Mouse (Mus musculus): ENCODE measurements at regions not wholly inside any gene's neighbourhood (a gene's known extent, or its start where the extent isn't known, plus 50 kb on each side); places are given as distances from the start of the nearest gene placed in this dataset.

DNA sequence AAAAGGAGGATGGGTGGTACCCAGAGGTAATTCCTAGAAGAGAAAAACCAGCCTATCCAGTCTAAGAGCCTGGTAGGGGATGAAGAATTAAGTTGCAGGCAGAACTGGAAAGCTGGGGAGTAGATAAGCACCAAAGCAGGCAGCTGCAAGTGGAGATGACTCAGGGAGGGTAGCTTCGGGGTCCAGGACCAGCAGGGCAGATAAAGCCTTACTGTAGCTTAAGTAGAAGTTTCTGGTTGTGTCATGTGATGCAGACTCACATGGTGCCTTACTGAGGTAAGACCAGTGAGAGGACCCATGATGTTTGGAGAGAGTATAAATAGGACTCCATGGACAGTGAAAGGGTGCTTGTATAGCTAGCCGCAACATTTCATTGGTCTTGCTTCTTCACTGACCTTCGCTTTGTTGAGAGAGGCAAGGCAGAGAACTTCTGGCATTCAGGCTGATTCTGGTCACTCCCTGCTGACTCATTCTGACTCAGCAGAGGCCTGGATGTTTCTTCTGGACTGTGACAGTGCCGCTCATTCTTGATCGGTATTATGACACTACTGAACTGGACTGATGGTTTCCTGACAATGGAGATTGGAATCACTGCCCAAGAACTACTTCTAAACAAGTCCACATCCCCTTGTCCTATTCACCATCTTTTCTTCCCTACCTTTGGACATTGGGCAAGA is 315.7 kb upstream of the Acvr2a start:
- H3K36me3 ChIP-seq, result no peaks in the 10 kb centered on the region
- H3K4me2 ChIP-seq, result no peak overlapping the region
- H3K9ac ChIP-seq (replicated peaks), result no peak overlapping the region
- peaks cover 13% of the 10 kb centered on the region; the same call in 1 of the 2 replicates for H3K4me1 ChIP-seq (replicated peaks)
- H3K27ac ChIP-seq, result no peak overlapping the region
- WGBS, result 94% methylated on average over 5 of the region's 5 CpGs
- H3K4me3 ChIP-seq (replicated peaks), result no peak overlapping the region
- ATAC-seq (ENCODE audit: insufficient number of reproducible peaks, insufficient read depth, low FRiP score, low TSS enrichment, low read depth), result no peak
- 0 out of 2 replicates have a peak, but pooled peaks cover 2% of the 10 kb centered on the region for H3K27me3 ChIP-seq
- H3K9me3 ChIP-seq, result no peaks in the 10 kb centered on the region

DNA sequence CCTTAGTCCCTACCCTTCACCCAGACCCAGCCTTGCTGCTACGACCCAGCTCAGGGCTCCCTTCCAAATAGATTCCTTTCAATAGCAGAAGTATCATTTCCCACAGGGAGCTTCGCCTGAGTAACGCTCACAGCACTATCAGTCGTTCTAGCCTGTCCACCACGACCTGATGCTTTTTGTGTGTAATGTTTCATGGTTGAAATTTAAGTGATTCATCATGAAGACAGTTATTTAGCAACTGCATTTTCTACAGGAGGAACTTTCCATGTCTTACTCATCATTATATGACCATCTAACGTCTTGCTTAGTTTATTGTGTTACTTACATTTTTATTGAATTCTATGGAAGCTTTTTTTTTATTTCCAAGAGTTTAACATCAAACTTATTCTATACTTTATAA is 314.5 kb upstream of the Acvr2a start:
- H3K4me3 ChIP-seq (replicated peaks), result no peak overlapping the region
- no peaks in the 10 kb centered on the region for H3K36me3 ChIP-seq
- H3K27ac ChIP-seq, result no peak overlapping the region
- H3K27me3 ChIP-seq, result 0 out of 2 replicates have a peak, but pooled peaks cover 2% of the 10 kb centered on the region
- H3K4me2 ChIP-seq, result no peak overlapping the region
- 88% methylated on average over 6 of the region's 6 CpGs for WGBS
- no peak for ATAC-seq (ENCODE audit: insufficient number of reproducible peaks, insufficient read depth, low FRiP score, low TSS enrichment, low read depth)
- H3K4me1 ChIP-seq (replicated peaks), result 0 out of 2 replicates have a peak, but pooled peaks cover 4% of the 10 kb centered on the region
- H3K9ac ChIP-seq (replicated peaks), result no peak overlapping the region
- H3K9me3 ChIP-seq, result no peaks in the 10 kb centered on the region

DNA sequence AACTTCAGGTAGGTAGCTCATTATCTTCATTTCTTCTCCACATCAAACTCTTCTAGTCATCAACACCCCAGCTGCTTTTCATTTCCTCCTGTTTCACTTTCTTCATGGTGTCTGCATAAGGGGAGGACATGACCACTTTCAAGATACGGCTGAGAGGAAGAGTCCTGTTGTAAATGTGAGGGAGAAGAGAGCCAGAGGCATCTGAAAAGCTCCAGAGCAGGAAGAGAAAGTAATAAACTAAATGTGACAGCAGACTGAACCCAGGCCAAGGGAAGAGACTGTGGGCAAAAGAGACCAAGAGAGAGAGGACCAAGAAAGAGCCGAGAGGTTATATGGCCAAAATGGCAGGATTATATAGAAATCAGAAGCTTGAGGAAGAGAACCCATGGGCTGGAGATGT is 312.5 kb upstream of the Acvr2a start:
- 30% methylated on average over 2 of the region's 2 CpGs for WGBS
- no peaks in the 10 kb centered on the region for H3K4me1 ChIP-seq (replicated peaks)
- ATAC-seq (ENCODE audit: insufficient number of reproducible peaks, insufficient read depth, low FRiP score, low TSS enrichment, low read depth), result no peak

DNA sequence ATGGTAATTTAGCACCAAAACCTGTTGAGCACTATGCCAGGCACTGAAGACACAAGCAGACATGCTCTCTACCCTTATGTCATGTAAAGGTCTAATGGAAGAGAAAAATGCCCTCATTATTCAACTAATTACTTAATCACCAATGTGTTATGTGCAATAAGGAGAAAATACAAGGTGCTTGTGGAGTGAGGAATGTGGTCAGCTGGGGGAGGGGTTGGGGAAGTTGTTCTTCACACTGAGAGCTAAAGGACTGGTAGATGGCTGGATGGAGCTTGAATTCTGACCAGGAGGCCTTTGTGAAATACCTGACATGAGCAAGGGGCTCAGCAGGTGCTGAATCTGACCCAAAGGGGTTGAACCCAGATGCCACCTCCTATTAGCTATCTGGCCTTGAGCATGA is 300.1 kb upstream of the Acvr2a start:
- peaks cover 8% of the 10 kb centered on the region for H3K4me1 ChIP-seq (replicated peaks)
- H3K27ac ChIP-seq, result no peak overlapping the region
- H3K4me2 ChIP-seq, result no peak overlapping the region
- no peak overlapping the region for H3K9ac ChIP-seq (replicated peaks)
- no peak overlapping the region for H3K4me3 ChIP-seq (replicated peaks)
- H3K9me3 ChIP-seq, result no peaks in the 10 kb centered on the region
- H3K36me3 ChIP-seq, result no peaks in the 10 kb centered on the region
- ATAC-seq (ENCODE audit: insufficient number of reproducible peaks, insufficient read depth, low FRiP score, low TSS enrichment, low read depth), result no peak
- H3K27me3 ChIP-seq, result no peaks in the 10 kb centered on the region

More for the DNA sequence above, 312.5 kb upstream of the Acvr2a start:
- H3K36me3 ChIP-seq, result no peaks in the 10 kb centered on the region
- no peak overlapping the region for H3K27ac ChIP-seq
- no peak overlapping the region for H3K9ac ChIP-seq (replicated peaks)
- H3K4me3 ChIP-seq (replicated peaks), result no peak overlapping the region
- 0 out of 2 replicates have a peak, but pooled peaks cover 2% of the 10 kb centered on the region for H3K27me3 ChIP-seq
- H3K4me2 ChIP-seq, result no peak overlapping the region
- no peaks in the 10 kb centered on the region for H3K9me3 ChIP-seq

DNA sequence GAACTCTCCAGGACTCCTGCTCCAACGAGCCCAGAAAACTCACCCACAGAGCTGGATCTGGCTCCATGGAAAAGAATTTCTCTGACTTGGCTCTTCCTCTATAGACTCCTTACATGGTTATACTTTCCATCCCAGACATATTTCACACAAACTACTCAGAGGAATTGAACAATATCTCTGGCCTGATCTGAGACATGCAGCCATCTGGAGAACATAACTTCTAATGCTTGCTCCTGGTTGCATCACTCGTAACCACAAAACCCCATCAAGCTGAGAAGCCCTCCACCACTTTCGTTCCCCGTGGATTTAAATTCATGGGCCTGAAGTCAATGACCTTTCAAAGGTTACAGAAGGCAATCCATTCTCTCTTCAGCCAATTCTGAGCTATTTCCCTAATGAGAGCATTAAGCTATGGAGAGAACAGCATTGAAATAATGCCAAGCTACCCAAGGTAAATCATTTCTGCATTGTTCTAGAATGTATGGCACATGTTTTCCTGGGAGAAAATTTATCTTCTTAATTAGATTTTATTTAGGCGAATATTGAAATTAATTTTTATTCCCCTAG is 294.0 kb upstream of the Acvr2a start:
- Histone ChIP-seq H3K27ac (no peak overlapping the region), H3K9ac (replicated peaks) (no peak overlapping the region), H3K36me3 (no peaks in the 10 kb centered on the region), H3K27me3 (no peaks in the 10 kb centered on the region), H3K4me2 (no peak overlapping the region), H3K4me1 (replicated peaks) (peaks cover 6% of the 10 kb centered on the region), H3K4me3 (replicated peaks) (no peak overlapping the region), H3K9me3 (no peaks in the 10 kb centered on the region)
- 49% methylated on average over 5 of the region's 5 CpGs for WGBS
- ATAC-seq (ENCODE audit: insufficient number of reproducible peaks, insufficient read depth, low FRiP score, low TSS enrichment, low read depth), result no peak

DNA sequence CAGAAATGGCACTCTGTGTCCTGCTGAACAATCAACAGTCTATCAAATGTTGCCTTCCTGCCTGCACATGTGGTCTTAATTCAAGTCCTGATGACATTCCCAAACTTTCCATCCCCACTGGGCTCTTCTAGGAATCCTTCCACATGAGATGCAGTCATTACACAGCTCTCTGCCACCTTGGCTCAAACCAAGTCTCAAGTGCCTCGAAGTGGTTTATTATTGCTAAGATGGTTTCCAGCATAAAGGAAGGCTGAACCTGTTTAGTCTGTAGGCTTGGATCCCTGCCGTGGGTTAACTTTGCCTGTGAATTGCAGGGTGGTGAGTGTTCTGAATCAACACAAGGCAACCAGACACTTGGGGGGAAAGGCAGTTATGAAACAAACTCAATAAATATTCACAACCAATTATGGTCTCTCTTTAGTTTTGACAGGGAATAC is 293.4 kb upstream of the Acvr2a start:
- no peak overlapping the region for H3K27ac ChIP-seq
- WGBS, result 29% methylated on average over 2 of the region's 2 CpGs
- H3K4me3 ChIP-seq (replicated peaks), result no peak overlapping the region
- no peaks in the 10 kb centered on the region for H3K9me3 ChIP-seq
- peak; percentile 35; the same call in 1 of the 2 replicates for ATAC-seq (ENCODE audit: insufficient number of reproducible peaks, insufficient read depth, low FRiP score, low TSS enrichment, low read depth)
- H3K36me3 ChIP-seq, result no peaks in the 10 kb centered on the region
- peaks cover 6% of the 10 kb centered on the region for H3K4me1 ChIP-seq (replicated peaks)
- no peaks in the 10 kb centered on the region for H3K27me3 ChIP-seq
- H3K4me2 ChIP-seq, result no peak overlapping the region
- no peak overlapping the region for H3K9ac ChIP-seq (replicated peaks)

DNA sequence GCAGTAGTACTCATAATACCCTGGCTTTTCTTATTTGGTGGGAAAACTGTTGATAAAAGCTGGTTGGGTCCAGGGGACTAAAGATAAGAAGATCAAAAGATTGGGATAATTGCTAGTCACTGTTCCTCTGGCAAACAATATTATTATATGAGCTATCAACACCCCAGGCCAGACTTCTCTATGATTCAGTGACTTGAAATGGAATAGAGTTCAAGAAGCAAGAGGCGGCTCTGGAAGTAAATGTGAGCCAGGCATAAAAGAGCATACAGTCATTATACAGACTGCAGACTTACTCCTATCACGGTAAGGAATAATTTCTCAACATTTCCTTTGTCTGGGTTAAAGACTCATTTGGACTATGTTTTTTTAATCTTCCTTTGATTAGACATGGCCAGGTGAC is 278.5 kb upstream of the Acvr2a start:
- no peak for ATAC-seq (ENCODE audit: insufficient number of reproducible peaks, insufficient read depth, low FRiP score, low TSS enrichment, low read depth)
- WGBS, result 76% methylated on average over 2 of the region's 2 CpGs
- no peaks in the 10 kb centered on the region for H3K36me3 ChIP-seq
- no peak overlapping the region for H3K4me3 ChIP-seq (replicated peaks)
- H3K4me1 ChIP-seq (replicated peaks), result peaks cover 2% of the 10 kb centered on the region
- H3K27me3 ChIP-seq, result no peaks in the 10 kb centered on the region
- no peaks in the 10 kb centered on the region for H3K9me3 ChIP-seq
- no peak overlapping the region for H3K27ac ChIP-seq
- no peak overlapping the region for H3K9ac ChIP-seq (replicated peaks)
- H3K4me2 ChIP-seq, result no peak overlapping the region

DNA sequence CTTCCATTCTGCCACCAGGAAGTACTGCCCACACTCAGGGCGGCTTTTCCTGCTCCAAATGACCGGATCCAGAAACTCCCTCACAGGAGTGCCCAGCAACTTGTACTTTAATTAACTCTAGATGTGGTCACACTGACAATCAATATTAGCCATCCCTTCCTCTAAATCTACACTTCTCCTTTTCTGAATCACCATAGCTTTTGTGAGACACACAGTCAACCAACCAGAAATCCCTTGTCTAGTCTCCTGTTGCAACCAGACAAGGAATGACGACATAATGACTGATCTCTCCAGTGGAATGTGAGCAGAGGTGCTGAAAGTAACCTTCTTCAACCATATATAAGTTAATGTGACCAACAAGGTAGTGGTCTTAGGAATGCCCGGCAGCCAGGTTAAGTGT is 277.0 kb upstream of the Acvr2a start:
- H3K27ac ChIP-seq, result no peak overlapping the region

DNA sequence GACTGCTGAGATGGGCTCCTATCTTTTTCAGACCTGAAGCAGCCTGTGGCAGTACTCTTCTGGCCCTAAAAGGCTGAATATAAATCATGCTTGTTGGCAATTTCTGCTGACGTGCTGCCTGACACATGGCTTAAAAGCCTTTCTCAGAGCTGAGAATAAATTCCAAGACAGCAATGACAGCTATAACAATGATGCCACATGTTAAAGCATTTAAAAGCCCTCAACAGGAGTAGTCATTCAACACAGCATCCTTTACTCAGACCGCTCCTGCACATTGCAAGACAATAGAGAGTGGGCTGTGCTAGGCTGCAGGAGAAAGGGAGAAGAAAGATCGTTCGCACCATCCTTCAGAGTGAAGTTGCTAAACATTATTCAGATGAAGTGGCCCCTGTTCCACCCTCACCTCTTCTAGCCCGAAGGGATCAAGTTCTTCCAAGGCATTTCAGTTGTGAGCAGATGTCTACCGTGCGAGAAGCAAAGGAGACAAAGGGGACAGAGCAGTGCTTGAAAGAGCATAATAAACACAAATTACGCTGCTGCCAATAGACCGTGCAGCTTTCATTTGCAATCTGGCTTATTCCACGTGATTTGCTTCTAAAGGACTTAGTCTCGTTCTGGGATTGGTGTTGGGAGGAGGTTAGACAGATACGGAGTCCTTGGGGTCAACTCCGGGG is 275.1 kb upstream of the Acvr2a start:
- Histone ChIP-seq H3K36me3 (no peaks in the 10 kb centered on the region), H3K27me3 (no peaks in the 10 kb centered on the region), H3K4me1 (replicated peaks) (peaks cover 2% of the 10 kb centered on the region), H3K9me3 (no peaks in the 10 kb centered on the region), H3K27ac (no peak overlapping the region), H3K4me2 (no peak overlapping the region), H3K4me3 (replicated peaks) (no peak overlapping the region), H3K9ac (replicated peaks) (no peak overlapping the region)
- 46% methylated on average over 13 of the region's 13 CpGs for WGBS
- ATAC-seq (ENCODE audit: insufficient number of reproducible peaks, insufficient read depth, low FRiP score, low TSS enrichment, low read depth), result 0 out of 2 replicates have a peak, but pooled peaks have one; percentile 31

More for the DNA sequence above, 277.0 kb upstream of the Acvr2a start:
- no peak overlapping the region for H3K4me3 ChIP-seq (replicated peaks)
- H3K9ac ChIP-seq (replicated peaks), result no peak overlapping the region
- no peaks in the 10 kb centered on the region for H3K27me3 ChIP-seq
- H3K4me2 ChIP-seq, result no peak overlapping the region
- peaks cover 2% of the 10 kb centered on the region for H3K4me1 ChIP-seq (replicated peaks)
- ATAC-seq (ENCODE audit: insufficient number of reproducible peaks, insufficient read depth, low FRiP score, low TSS enrichment, low read depth), result no peak
- no peaks in the 10 kb centered on the region for H3K36me3 ChIP-seq
- H3K9me3 ChIP-seq, result no peaks in the 10 kb centered on the region
- WGBS, result 82% methylated on average over 4 of the region's 4 CpGs

DNA sequence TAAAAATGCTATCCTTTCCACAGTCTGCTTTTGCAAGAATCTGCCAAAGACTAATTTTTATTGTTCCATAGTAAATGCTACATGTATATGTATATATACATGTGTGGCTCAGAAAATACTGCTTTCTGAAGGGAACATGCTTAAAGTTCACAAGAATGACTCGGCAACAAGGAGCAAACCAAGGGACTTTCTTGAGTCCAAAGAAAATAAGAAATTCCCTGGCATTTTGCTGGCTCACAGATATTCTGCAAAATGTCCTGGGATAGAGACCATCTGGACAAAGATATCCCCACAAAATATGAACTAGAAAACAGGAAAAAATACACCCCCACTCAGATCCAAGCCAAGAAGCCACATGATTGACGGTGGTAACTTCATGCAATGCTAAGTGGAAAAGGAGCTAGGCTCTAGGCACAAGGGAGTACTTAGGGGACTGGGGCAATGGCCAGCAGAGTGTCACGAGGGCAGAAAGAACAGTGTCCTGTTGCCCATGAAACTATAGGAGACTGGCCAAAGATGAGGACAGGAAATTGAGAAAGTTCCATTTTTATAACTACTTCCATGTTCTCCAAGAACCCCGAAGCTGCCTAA is 274.3 kb upstream of the Acvr2a start:
- 75% methylated on average over 4 of the region's 4 CpGs for WGBS
- Histone ChIP-seq H3K4me1 (replicated peaks) (peaks cover 2% of the 10 kb centered on the region), H3K4me2 (no peak overlapping the region), H3K36me3 (no peaks in the 10 kb centered on the region), H3K9ac (replicated peaks) (no peak overlapping the region), H3K27ac (no peak overlapping the region), H3K4me3 (replicated peaks) (no peak overlapping the region), H3K9me3 (no peaks in the 10 kb centered on the region), H3K27me3 (no peaks in the 10 kb centered on the region)
- ATAC-seq (ENCODE audit: insufficient number of reproducible peaks, insufficient read depth, low FRiP score, low TSS enrichment, low read depth), result no peak

DNA sequence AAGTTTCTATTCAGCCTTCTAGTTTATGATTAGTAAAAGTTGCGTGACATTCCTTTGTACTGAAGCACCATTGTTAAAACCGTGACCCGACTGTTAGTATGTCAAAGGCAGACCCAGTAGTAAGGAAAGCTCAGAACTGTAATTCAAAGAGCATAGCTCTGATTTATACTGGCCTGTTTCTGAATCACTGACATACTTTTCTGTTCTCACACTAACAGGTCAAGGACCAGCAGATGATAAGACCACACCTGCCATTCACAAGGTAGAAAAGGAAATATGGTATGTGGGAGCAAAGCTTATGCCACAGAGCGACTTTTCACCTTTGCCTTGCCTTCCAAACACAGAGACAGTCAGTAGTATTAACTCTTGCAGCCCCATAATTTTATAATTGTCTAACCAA is 269.5 kb upstream of the Acvr2a start:
- WGBS, result 79% methylated on average over 4 of the region's 4 CpGs
- no peak for ATAC-seq (ENCODE audit: insufficient number of reproducible peaks, insufficient read depth, low FRiP score, low TSS enrichment, low read depth)
- no peaks in the 10 kb centered on the region for H3K27me3 ChIP-seq
- H3K4me1 ChIP-seq (replicated peaks), result peaks cover 2% of the 10 kb centered on the region; the same call in 1 of the 2 replicates
- no peak overlapping the region for H3K4me2 ChIP-seq
- H3K9me3 ChIP-seq, result no peaks in the 10 kb centered on the region
- H3K9ac ChIP-seq (replicated peaks), result no peak overlapping the region
- no peak overlapping the region for H3K27ac ChIP-seq
- H3K36me3 ChIP-seq, result no peaks in the 10 kb centered on the region
- H3K4me3 ChIP-seq (replicated peaks), result no peak overlapping the region

All from limb, embryonic 12.5 days (tissue).